Mouse (Mus musculus) gastrocnemius, postnatal 14 days (tissue): ENCODE measurements around the gene Gm21983. TPM values are rescaled to one million over a fixed set of nuclear protein-coding genes. Genes with fewer than 3 reads are reported as not detected.

ENCODE experiments used
- DNase-seq: peaks from one replicate; pipeline ENCODE4 v3.0.0; 2021; ENCODE audit warnings: mixed read lengths
- intact Hi-C: fragments of 180-260 bp; cut with DNase I; formaldehyde crosslinking; loops from one replicate; pipeline ENCODE4 v1.15.1; 2025; ENCODE audit warnings: low total_unique reads
- long read RNA-seq, 2 experiments: library from polyadenylated mRNA; stranded (forward); transcript quantifications; one replicate each; pipeline ENCODE4 v2.0.0; 2021
- total RNA-seq, 2 experiments: library from RNA; stranded (reverse); gene quantifications; 2 replicates each; pipeline ENCODE4 v1.2.3; 2021

Gene Gm21983
- not detected for total RNA-seq
- long read RNA-seq, experiment 1, partial matches to known transcripts, result 1 of 1 reads
- long read RNA-seq, experiment 1, other reads (novel, unspliced or antisense), result 0 of 1 reads
- long read RNA-seq, experiment 2, result 0 reads

DNA sequence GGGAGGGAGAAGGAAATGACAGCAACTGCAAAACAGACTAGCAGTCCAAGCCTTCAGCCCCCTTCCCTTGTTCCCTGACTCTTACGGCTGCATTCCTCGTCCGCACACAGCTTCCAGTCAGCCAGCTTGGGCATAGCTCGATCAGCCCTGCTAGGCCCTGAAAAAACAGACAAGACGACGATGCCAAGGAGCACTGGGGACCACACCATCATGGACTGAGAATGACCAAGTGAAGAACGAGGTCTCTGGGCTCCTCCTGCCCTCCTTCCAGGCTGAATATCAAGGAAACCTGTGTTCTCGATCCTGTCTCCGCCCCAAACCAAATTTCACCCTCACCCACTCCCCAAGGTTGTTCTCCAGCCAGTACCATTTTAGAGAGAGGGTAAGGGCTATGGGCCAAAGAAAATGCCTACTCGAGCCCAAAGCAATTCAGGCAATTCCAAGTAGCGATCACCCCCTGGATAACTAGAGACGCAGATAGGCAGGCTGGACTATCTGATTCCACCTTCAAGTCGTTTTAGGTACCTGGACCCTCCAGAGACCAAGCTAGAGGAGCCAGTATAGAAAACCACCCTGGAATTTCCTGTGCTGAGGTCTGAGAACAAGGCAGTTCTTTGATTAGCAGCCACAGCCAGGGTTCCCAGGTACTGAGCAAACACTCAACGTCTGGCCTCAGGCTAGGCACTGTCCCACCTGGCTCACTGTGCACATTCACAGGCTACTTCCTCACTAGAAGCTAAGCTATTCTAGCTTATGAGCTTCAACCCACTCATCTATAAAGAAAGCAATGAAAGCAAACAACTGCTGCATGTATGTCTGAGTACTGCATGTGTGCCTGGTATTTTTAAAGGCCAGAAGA lies at the start of gene Gm21983, which contains the start of gene Mia:
Gene Gm21983 (minus strand): TSS at position 250 of the 859 bp plus-strand sequence.
Gene Mia (minus strand): TSS at position 321 of the 859 bp plus-strand sequence.
- no peak for DNase-seq
- intact Hi-C loops, result no loop called here

DNA sequence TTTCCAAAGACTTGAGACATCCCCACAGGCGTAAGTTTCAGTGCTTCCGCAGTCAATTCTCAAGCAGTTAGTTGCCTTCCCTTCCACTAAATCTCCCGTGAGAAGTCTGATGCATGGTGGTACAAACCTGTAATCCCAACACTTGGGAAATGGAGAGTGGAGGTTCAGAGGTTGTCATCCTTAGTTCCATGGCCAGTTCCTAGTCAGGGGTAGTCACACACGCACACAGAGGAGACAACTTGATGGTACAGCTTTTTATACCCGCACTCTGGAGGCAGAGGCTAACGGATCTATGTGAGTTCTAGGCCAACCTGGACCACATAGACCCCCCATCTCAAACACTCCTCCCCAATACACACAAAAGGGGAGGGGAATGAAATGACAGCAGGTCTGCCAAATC lies 48.0 kb upstream of the Gm21983 start:
- no peak for DNase-seq
- intact Hi-C loops, result no loop called here

DNA sequence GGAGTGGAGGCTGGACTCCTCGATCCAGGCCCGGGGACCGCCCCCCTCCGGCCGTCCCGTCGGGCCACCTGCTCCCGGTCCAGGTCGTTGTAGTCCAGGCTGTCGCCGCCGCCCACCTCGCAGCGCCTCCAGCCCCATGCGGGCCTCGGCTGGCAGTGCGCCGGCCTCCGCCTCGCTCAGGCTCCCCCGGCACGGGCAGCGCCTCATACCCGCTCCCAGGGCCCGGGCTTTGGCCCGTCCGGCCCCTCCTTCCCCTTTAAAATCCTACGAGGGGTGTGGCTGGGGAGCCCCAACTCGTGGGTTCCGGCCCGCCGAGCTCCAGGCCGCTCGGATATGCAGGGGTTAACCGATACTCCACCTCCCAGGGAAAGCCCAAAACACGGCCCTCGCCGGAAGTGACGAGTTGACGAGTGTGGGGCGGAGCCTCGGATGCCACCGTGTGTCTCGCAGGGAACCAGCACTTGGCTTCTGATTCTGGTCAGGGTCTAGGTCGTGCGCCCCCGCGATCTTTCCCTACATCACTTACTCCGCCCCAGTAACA lies 47.5 kb upstream of the Gm21983 start, which contains the start of gene Itpkc:
Gene Itpkc (minus strand): TSS at position 381 of the 541 bp plus-strand sequence.
- intact Hi-C loops, result no loop called here
- peak; percentile 94 for DNase-seq

DNA sequence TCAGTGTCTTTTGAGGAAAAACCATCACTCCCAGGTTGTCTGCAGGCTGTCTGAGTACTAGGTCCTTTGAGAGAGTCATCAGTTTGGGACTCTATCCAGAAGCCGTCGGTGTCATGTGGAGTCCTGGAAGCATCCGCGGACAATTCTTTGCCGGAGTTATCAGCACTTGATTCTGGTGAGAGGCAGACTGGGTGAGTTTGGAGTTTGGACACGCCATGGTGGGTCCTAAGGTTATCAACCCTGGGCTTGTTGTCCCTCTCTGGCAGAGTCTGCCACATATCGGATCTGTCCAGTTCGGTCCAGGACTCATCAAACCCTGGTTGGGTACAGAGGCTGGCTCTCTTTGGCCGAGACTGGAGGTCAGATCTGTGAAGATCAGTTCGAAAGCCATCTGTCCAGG lies 46.8 kb upstream of the Gm21983 start:
- peak; percentile 23 for DNase-seq
- intact Hi-C loops, result no loop called here

- DNase-seq, result no peak
- intact Hi-C loops, result no loop called here
Observed at GRCm38 (mm10) chr7:27227276-27227675, 46.4 kb upstream of the Gm21983 start.

DNA sequence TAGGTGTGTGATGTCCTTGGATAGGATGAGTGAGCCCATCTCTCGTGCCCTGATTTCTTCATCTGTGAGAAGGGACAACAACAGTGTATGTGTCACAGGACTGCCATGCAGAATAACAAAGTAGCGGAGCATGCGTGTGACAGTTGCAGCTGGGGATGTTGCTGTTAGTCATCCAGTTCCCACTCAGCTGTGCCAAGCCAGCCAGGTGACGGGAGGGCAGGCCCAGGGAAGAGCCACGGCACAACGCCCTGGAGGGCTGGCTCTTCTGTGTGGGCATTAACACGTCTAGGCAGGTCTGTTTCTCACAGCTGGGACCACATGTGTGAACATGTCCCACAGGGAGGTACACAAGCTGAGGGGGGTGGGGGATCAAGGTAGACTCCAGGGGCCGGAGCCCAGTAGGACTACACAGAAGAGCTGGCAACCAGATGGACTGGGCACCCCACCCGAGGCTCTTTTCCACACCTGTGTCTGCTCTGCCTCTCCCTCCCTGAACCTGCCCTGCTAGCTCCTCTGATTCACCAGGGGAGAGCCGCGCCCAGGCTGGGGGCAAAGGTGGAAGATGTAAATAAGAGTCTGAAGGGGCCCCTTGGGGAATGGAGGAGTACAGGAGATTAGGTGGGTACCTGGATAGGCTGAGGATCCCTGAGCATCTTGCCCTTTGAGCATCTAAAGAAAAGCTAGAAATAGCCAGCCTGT lies 44.1 kb upstream of the Gm21983 start:
- peak; percentile 59 for DNase-seq
- intact Hi-C loops, result no loop called here

DNA sequence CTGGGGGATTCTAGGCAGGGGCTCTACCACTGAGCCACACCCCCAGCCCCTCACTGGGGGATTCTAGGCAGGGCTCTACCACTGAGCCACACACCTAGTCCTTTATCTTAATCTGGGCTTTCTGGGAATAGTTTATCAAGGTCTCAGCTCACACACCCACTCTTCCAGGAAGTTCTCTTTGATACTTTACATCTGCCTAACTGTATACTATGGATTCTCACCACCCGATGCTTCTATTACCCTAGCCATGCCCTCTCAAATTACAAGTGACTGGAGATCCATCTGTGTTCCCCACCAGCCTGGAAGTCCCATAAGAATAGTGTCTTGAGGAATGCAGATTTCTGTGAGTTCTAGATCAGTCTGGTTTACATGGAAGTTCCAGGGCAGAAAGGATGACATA lies 41.7 kb upstream of the Gm21983 start:
- DNase-seq, result no peak
- intact Hi-C loops, result no loop called here

- no peak for DNase-seq
Observed at GRCm38 (mm10) chr7:27221939-27222338, 41.1 kb upstream of the Gm21983 start.

DNA sequence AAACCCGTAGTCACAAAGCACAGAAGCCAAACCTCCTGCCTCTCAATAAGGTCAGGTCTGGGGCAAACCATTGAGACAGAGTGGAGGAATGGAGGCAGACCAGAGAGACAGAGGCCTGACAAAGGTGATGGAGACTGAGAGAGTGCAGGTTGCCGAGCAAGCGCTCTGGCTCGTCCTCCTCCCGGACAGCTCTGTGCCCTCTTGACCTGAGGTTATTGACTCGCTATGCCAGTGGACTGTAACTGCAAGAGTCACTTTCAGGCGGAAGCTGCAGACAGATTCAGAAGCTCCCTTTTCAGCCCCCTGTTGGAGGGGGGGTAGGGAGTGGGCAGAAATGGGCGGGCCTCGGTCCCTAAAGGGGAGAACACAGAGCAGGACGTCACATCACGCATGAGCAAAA lies 39.1 kb upstream of the Gm21983 start:
- intact Hi-C loops, result no loop called here
- no peak for DNase-seq

More at GRCm38 (mm10) chr7:27221939-27222338, 41.1 kb upstream of the Gm21983 start:
- intact Hi-C loops, result no loop called here

DNA sequence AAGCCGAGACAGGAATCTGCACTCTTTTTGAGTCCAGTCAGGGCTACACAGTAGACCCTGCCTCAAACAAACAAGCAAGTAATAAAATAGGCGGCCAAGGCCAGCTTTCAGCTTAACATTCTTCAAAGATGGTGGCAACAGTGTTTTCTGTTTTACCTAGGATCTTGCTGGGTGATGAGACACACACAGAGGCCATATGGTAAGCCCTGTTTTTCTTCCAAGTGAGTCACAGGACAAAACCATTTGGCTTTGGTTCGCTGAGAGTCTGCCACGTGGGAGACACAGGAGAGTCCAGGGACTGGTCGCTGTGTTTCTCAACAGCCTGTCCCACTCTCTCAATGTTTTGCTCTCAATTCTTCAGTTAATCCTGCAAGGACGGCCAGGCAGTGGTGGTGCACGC lies 37.7 kb upstream of the Gm21983 start:
- no peak for DNase-seq
- intact Hi-C loops, result no loop called here

GRCm38 (mm10) chr7:27212626-27213025 lies 31.7 kb upstream of the Gm21983 start:
- intact Hi-C loops, result no loop called here

DNA sequence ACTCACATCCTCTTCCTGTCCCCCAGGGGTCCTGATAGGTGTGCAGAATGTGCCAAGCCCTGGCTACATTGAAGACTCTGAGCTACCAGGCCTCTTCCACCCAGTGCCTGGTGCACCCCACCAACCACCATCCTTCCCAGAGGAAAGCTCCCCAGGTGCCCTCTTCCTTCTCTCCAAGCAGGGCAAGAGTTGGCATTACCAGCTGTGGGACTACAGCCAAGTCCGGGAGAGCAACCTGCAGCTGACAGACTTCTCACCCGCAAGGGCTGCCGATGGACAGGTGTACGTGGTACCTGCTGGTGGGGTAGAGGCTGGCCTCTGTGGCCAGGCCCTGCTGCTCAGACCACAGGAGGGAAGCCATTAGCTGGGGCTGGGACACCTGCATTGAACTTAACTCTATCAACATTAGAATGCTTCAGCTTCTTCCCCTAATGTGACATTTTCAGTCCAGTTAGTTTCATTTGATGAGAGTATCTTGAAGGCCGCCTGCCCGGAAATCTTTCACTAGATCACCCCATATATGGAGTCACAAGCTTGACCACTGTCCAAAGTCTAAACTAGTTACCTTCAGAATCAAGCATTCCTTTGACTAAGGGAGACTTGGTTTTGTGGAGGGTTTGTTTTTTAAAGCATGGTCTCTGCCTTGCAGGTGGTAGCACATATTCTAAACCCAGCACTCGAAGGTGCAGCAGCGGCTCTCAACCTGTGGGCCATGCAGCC lies 23.0 kb upstream of the Gm21983 start:
- DNase-seq, result no peak
- intact Hi-C loops, result no loop called here

More at GRCm38 (mm10) chr7:27212626-27213025, 31.7 kb upstream of the Gm21983 start:
- no peak for DNase-seq

- intact Hi-C loops, result no loop called here
- no peak for DNase-seq
Observed at GRCm38 (mm10) chr7:27198779-27199178, 17.9 kb upstream of the Gm21983 start.

DNA sequence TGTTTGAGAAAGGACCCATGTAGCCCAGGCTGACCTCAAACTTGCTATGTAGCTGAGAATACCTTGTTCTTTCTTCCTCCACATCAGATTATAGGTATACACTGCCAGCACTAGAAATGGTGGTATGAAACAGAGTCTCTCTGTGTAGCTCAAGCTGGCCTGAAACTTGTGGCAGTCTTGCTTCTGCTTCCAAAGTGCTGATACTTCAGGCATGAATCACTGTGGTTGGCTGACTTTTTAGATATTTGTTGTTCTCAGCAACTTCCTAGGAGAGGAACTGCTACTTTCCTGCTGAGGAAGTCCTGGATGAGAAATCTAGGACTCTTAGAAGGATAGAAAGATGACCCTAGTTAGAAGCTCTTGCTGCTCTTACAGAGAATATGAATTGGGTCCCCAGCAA lies 17.5 kb upstream of the Gm21983 start:
- intact Hi-C loops, result no loop called here

DNA sequence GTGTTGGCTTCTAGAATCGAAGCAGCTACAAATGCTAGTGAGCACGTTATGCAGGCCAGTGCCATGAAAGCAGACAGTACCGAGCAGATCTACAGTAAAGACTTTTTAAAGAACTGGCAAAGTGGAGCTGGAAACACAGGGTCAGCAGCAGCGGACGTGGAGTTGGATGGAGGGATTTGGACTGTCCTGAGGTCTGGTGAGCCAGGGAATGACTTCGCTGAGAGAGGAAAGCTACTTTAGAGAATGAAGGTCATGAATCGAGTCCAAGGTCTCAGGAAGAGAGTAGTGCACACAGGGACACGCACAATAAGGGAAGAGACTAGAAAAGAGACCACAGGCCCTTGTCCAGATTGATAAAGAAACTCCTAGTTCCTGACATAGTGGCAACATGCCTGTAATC lies 16.7 kb upstream of the Gm21983 start:
- DNase-seq, result no peak
- intact Hi-C loops, result no loop called here

More for the DNA sequence above, 17.5 kb upstream of the Gm21983 start:
- no peak for DNase-seq

GRCm38 (mm10) chr7:27197136-27197535 lies 16.2 kb upstream of the Gm21983 start:
- intact Hi-C loops, result no loop called here

GRCm38 (mm10) chr7:27195681-27196611 lies 15.1 kb upstream of the Gm21983 start, which contains the start of the genes BC024978 and Snrpa:
BC024978 (plus strand) TSS chr7:27195781.
Snrpa (minus strand) TSS chr7:27196271.
- intact Hi-C loops, result no loop called here

More at GRCm38 (mm10) chr7:27197136-27197535, 16.2 kb upstream of the Gm21983 start:
- DNase-seq, result no peak

DNA sequence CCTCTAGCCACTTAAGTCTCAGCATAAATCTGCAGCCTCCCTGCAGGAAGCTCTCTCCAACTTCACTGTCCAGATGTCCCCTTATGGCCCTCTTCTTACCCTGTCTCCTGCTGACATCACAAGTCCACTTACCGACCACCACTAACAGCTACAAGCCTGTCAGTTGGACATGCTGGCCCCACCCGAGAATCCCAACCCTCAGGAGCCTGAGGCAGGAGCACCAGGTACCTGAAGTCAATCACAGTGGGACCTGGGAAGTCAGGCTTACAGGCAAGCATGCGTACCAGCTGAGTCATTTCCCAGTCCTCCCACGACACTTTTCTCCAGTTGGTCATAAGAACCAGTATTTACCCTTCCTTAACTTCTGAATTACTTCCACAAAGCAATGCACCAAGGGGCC lies 12.8 kb upstream of the Gm21983 start:
- intact Hi-C loops, result no loop called here

More at GRCm38 (mm10) chr7:27195681-27196611, 15.1 kb upstream of the Gm21983 start, which contains the start of the genes BC024978 and Snrpa:
- peak; percentile 96 for DNase-seq

More for the DNA sequence above, 12.8 kb upstream of the Gm21983 start:
- no peak for DNase-seq
